Mouse (Mus musculus): ENCODE results near the gene Flcn. TPM values are rescaled to one million over a fixed set of nuclear protein-coding genes. Genes with fewer than 3 reads are reported as not detected.

Flcn gene
- polyA plus RNA-seq, 1 experiment from 2014 or later, result 45.9 TPM

DNA sequence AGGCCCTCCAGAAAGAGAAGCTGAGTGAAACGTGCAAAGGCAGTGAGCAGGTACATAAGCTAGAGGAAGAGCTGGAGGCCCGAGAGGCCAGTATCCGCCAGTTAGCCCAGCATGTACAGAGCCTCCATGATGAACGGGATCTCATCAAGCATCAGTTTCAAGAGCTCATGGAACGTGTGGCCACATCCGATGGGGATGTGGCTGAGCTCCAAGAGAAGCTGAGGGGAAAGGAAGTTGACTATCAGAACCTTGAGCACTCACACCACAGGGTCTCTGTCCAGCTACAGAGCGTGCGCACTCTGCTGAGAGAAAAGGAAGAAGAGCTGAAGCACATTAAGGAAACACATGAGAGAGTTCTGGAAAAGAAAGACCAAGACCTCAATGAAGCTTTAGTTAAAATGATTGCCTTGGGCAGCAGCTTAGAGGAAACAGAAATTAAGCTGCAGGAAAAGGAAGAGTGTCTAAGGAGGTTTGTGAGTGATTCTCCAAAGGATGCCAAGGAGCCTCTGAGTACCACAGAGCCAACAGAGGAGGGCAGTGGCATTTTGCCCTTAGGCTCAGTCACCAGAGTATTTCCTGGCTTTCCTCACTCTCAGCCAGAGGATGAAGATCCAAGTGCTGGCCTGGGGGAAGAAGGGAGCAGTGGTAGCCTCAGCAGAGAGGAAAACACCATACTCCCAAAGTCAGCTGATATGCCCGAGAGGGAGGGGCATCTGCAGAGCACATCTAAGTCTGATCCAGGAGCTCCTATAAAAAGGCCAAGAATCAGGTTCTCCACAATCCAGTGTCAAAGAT is 51.4 kb downstream of the Flcn start:
- no peak overlapping the region; the same call in 1 of the 2 replicates for H3K27ac ChIP-seq (replicated peaks)
- no peaks in the 10 kb centered on the region for H3K9me3 ChIP-seq
- H3K4me3 ChIP-seq, result no peak overlapping the region
- 92% methylated on average over 9 of the region's 9 CpGs for WGBS
- no peaks in the 10 kb centered on the region for H3K4me1 ChIP-seq
- no peaks in the 10 kb centered on the region for H3K27me3 ChIP-seq
- H3K36me3 ChIP-seq, result peaks cover 91% of the 10 kb centered on the region
- no peak overlapping the region for H3K4me2 ChIP-seq (replicated peaks)
- H3K9ac ChIP-seq (replicated peaks), result no peak overlapping the region
- ATAC-seq (replicated peaks), result no peak

GRCm38 (mm10) chr11:59756351-59756750 is 53.5 kb downstream of the Flcn start:
- no peak overlapping the region for H3K4me3 ChIP-seq
- H3K27me3 ChIP-seq, result no peaks in the 10 kb centered on the region
- no peak for ATAC-seq (replicated peaks)
- WGBS, result 54% methylated on average over 4 of the region's 4 CpGs
- no peak overlapping the region for H3K4me2 ChIP-seq (replicated peaks)
- no peaks in the 10 kb centered on the region for H3K4me1 ChIP-seq
- H3K9me3 ChIP-seq, result no peaks in the 10 kb centered on the region
- peaks cover 91% of the 10 kb centered on the region for H3K36me3 ChIP-seq
- H3K27ac ChIP-seq (replicated peaks), result no peak overlapping the region
- H3K9ac ChIP-seq (replicated peaks), result no peak overlapping the region

DNA sequence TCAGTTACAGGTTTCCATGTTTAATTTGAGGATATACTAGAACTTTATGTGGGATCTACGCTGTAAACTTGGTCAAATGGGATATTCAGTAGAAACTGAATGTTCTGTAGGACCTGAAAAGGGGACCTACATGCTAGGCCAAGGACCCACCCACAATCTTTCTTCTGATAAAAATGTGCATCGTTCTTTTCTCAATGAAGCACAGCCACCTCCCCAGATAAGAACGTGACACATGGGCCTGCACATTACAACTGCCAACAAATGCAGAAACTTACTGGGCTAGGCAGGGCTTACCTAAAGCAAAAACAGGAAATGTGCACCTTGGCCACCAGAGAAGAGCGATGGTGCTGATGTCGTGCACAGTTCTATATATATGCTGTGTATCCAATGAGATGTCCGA is 55.3 kb downstream of the Flcn start:
- no peak overlapping the region for H3K27ac ChIP-seq (replicated peaks)
- no peaks in the 10 kb centered on the region for H3K27me3 ChIP-seq
- 95% methylated on average over 6 of the region's 6 CpGs for WGBS
- H3K36me3 ChIP-seq, result peaks cover 86% of the 10 kb centered on the region
- H3K9ac ChIP-seq (replicated peaks), result no peak overlapping the region
- ATAC-seq (replicated peaks), result no peak
- H3K4me2 ChIP-seq (replicated peaks), result no peak overlapping the region
- no peak overlapping the region for H3K4me3 ChIP-seq
- no peaks in the 10 kb centered on the region for H3K9me3 ChIP-seq
- H3K4me1 ChIP-seq, result no peaks in the 10 kb centered on the region

DNA sequence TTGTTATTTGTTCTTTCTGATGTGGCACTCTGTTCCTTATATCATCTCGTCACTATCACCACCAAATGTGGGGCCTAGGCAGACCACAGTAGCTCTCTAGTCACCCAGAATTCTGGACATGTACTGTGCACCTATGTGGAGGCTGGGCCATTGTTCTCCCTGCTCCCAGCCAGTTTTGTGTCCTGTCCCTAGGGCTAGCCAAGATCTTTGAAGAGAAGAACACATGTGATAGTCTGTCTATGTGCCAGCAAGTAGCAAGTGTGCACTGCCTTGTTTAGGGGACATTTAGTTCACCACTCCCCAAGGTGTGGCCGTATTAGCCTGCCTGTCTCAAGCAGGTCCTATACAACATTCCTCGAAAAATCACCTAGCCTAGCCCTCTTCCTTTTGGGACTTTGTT is 60.8 kb downstream of the Flcn start:
- Histone ChIP-seq H3K9ac (replicated peaks) (no peak overlapping the region), H3K4me1 (no peaks in the 10 kb centered on the region), H3K4me3 (no peak overlapping the region), H3K9me3 (no peaks in the 10 kb centered on the region), H3K27ac (replicated peaks) (no peak overlapping the region), H3K27me3 (no peaks in the 10 kb centered on the region), H3K4me2 (replicated peaks) (no peak overlapping the region), H3K36me3 (peaks cover 56% of the 10 kb centered on the region)
- ATAC-seq (replicated peaks), result no peak
- WGBS, result 96% methylated on average over 3 of the region's 3 CpGs

GRCm38 (mm10) chr11:59746614-59747013 is 63.2 kb downstream of the Flcn start:
- Histone ChIP-seq H3K27me3 (no peaks in the 10 kb centered on the region), H3K4me2 (replicated peaks) (no peak overlapping the region), H3K27ac (replicated peaks) (no peak overlapping the region), H3K36me3 (peaks cover 58% of the 10 kb centered on the region), H3K4me3 (no peak overlapping the region), H3K9me3 (no peaks in the 10 kb centered on the region), H3K4me1 (no peaks in the 10 kb centered on the region), H3K9ac (replicated peaks) (no peak overlapping the region)
- WGBS, result 79% methylated on average over 2 of the region's 2 CpGs
- ATAC-seq (replicated peaks), result no peak

DNA sequence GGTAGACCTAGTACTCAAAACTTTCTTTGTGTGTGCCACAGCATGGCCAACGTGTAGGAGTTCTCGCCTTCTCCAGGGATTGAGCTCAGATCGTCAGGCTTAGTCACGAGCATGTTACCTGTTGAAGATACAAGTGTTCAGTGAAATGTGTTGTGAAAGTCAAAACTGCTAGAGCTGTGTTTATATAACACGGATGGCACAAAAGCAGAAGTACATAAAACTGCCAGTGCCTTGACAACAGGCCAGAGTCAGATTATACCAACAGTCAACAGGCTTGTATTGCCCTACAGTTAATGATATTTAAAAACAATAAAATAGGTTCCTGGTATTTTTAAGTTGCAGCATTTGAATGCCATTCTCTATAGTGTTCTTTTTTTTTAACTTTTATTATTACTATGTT is 64.0 kb downstream of the Flcn start:
- Histone ChIP-seq H3K27ac (replicated peaks) (no peak overlapping the region), H3K36me3 (peaks cover 59% of the 10 kb centered on the region), H3K9me3 (no peaks in the 10 kb centered on the region), H3K27me3 (no peaks in the 10 kb centered on the region), H3K4me2 (replicated peaks) (no peak overlapping the region), H3K4me1 (no peaks in the 10 kb centered on the region), H3K9ac (replicated peaks) (no peak overlapping the region), H3K4me3 (no peak overlapping the region)
- 94% methylated on average over 5 of the region's 5 CpGs for WGBS
- no peak for ATAC-seq (replicated peaks)

- WGBS, result 97% methylated on average over 4 of the region's 4 CpGs
- H3K4me2 ChIP-seq (replicated peaks), result no peak overlapping the region
Observed at GRCm38 (mm10) chr11:59744374-59744773, 65.4 kb downstream of the Flcn start.

DNA sequence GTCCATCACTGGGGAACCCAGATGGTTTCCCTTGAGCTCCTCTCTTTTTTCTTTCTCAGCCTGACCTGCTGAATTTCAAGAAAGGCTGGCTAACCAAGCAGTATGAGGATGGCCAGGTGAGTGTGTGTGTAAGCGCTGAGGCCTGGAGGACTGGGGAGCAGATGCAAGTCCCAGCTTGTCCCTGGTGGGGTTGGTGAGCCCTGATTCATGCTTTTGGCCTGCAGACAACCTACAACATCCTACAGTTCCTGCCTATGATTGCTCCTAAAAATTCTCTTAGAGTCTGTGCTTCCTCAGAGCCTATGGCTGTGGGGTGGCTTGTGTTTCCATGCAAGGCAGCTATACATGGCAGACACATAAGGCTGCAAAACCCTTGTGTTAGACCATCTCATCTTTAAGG is 66.1 kb downstream of the Flcn start:
- Histone ChIP-seq H3K4me1 (no peaks in the 10 kb centered on the region), H3K4me3 (no peak overlapping the region), H3K36me3 (peaks cover 60% of the 10 kb centered on the region), H3K27ac (replicated peaks) (no peak overlapping the region), H3K27me3 (no peaks in the 10 kb centered on the region), H3K9ac (replicated peaks) (no peak overlapping the region), H3K4me2 (replicated peaks) (no peak overlapping the region), H3K9me3 (no peaks in the 10 kb centered on the region)
- ATAC-seq (replicated peaks), result no peak
- 94% methylated on average over 1 of the region's 1 CpGs for WGBS

More at GRCm38 (mm10) chr11:59744374-59744773, 65.4 kb downstream of the Flcn start:
- ATAC-seq (replicated peaks), result no peak
- H3K27ac ChIP-seq (replicated peaks), result no peak overlapping the region
- H3K4me3 ChIP-seq, result no peak overlapping the region
- H3K36me3 ChIP-seq, result peaks cover 57% of the 10 kb centered on the region
- H3K9me3 ChIP-seq, result no peaks in the 10 kb centered on the region
- no peaks in the 10 kb centered on the region for H3K4me1 ChIP-seq
- H3K27me3 ChIP-seq, result no peaks in the 10 kb centered on the region
- H3K9ac ChIP-seq (replicated peaks), result no peak overlapping the region

DNA sequence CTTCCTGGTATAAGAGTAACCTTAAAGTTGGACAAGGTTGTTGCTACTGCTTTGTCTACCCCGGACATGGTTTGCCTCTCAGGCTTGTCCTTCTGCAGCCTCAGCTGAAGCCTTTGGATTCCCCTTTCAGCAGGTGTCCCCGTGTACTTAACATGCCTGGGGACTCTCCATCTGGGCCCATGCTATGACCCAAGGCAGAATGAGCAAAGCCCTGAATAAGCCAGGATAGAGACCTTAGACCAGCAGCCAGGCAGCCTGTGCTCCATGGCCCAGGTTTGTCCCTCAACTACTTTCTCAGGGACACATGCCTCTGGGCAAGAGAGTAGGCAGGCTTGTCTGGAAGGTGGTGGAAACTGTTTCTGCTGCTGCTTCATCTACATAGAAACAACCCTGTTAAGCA is 66.5 kb downstream of the Flcn start:
- H3K9me3 ChIP-seq, result no peaks in the 10 kb centered on the region
- no peak overlapping the region for H3K4me2 ChIP-seq (replicated peaks)
- H3K27me3 ChIP-seq, result no peaks in the 10 kb centered on the region
- no peak overlapping the region for H3K27ac ChIP-seq (replicated peaks)
- H3K36me3 ChIP-seq, result peaks cover 62% of the 10 kb centered on the region
- H3K4me1 ChIP-seq, result no peaks in the 10 kb centered on the region
- ATAC-seq (replicated peaks), result no peak
- no peak overlapping the region for H3K9ac ChIP-seq (replicated peaks)
- H3K4me3 ChIP-seq, result no peak overlapping the region
- 92% methylated on average over 2 of the region's 2 CpGs for WGBS

DNA sequence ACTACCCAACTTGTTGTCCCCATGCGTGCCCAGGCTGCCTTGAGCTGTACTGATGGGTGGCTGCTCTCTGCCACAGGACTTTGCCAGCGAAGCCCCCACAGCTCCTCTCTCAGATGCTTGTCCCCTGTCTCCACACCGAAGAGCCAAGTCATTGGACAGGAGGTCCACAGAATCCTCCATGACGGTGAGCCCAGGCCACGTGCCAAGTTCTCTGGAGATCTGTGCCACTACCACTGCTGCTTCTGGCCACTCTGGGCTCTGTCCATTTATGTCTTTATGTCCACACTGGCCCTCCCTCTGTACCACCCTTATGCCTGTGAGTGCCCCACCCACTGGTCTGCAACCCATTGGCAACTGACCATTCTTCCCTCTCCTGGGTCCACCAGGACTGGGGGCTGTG is 67.9 kb downstream of the Flcn start:
- no peak for ATAC-seq (replicated peaks)
- peaks cover 76% of the 10 kb centered on the region for H3K36me3 ChIP-seq
- H3K4me1 ChIP-seq, result no peaks in the 10 kb centered on the region
- 94% methylated on average over 5 of the region's 5 CpGs for WGBS
- H3K9ac ChIP-seq (replicated peaks), result no peak overlapping the region
- no peak overlapping the region for H3K4me3 ChIP-seq
- H3K4me2 ChIP-seq (replicated peaks), result no peak overlapping the region
- H3K9me3 ChIP-seq, result no peaks in the 10 kb centered on the region
- no peak overlapping the region for H3K27ac ChIP-seq (replicated peaks)
- no peaks in the 10 kb centered on the region for H3K27me3 ChIP-seq

Other genes with a start within 250 kb of the Flcn start
- not detected in 2 replicates for gene Olfr222, start 233.8 kb downstream of the Flcn start, polyA plus RNA-seq (2015; fragmentation: Nextera tagmentation; extraction: Ambion mirVana)
- gene Olfr223, start 216.7 kb downstream of the Flcn start, polyA plus RNA-seq (2015; fragmentation: Nextera tagmentation; extraction: Ambion mirVana), result not detected in 2 replicates
- gene Mprip, start 148.7 kb downstream of the Flcn start, polyA plus RNA-seq (2015; fragmentation: Nextera tagmentation; extraction: Ambion mirVana), result 77.4 and 92.9 TPM in 2 replicates
- gene Pld6, start 22.4 kb downstream of the Flcn start, polyA plus RNA-seq (2015; fragmentation: Nextera tagmentation; extraction: Ambion mirVana), result 3.6 and 4.0 TPM in 2 replicates
- 54.0 and 58.4 TPM in 2 replicates for gene Nt5m, start 29.4 kb upstream of the Flcn start, polyA plus RNA-seq (2015; fragmentation: Nextera tagmentation; extraction: Ambion mirVana)
- gene Cops3, start 29.8 kb upstream of the Flcn start, polyA plus RNA-seq (2015; fragmentation: Nextera tagmentation; extraction: Ambion mirVana), result 205 and 208 TPM in 2 replicates
- gene Med9, start 138.2 kb upstream of the Flcn start, polyA plus RNA-seq (2015; fragmentation: Nextera tagmentation; extraction: Ambion mirVana), result 39.8 and 39.9 TPM in 2 replicates
- 0.86 and 1.2 TPM in 2 replicates for gene Rasd1, start 154.9 kb upstream of the Flcn start, polyA plus RNA-seq (2015; fragmentation: Nextera tagmentation; extraction: Ambion mirVana)
- gene Pemt, start 236.5 kb upstream of the Flcn start, polyA plus RNA-seq (2015; fragmentation: Nextera tagmentation; extraction: Ambion mirVana), result 5.5 and 5.8 TPM in 2 replicates

All from forebrain, embryonic 15.5 days (tissue).